In the genomic region with DNA sequence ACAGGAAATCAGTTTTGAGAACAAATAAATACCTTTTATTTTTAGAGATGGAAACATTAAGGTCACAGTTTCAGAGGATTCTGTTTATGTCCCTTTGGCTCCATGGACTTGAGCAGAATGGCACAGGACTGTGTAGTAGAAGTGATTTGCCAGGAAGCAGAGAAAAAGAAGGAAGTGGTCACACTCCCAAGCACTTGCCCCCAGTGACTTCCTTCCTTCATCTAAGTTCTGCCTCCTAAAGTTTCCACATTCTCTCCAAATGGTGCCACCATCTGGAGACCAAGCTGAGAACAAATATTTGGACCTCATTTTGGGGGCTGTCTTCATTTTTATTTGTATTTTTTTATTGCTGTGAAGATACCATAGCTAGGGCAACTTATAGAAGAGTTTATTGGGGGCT, we compare ENCODE assay signal across 27 mouse cellular contexts. TPM values are rescaled to one million over a fixed set of nuclear protein-coding genes. Genes with fewer than 3 reads are reported as not detected.
DNase-seq lines count a peak whose midpoint lies in the region; ATAC-seq and TF ChIP-seq lines count a peak whose summit lies in the region.
"Had no signal": no experiment of that assay in that cellular context is flagged by ENCODE, and none has a peak within 500 bp of the region (broad histone marks: within the 10 kb centered on the region; RNA-seq: fewer than 3 reads in every experiment).

No protein-coding gene starts in this region.

- peak; percentile 78 for ATAC-seq in common myeloid progenitor, adult 5-6 weeks (replicated peaks; ENCODE audit: low read depth, poor library complexity, severe bottlenecking)
- ATAC-seq in megakaryocyte, adult 5-6 weeks (ENCODE audit: poor library complexity, severe bottlenecking): peak; percentile 94
- no peak for ATAC-seq in forebrain, postnatal 0 days
- ATAC-seq: activated CD4-positive, CD25-positive, alpha-beta regulatory T cell, adult 4 months; CD4-positive, CD25-positive, alpha-beta regulatory T cell, adult 4 months; forebrain, embryonic 14.5 days; Patski had no signal

- no peaks in the 10 kb centered on the region for H3K27me3 ChIP-seq in splenic B cell, adult 2 months (ENCODE audit: control insufficient read depth, insufficient read depth, low read length, poor library complexity, severe bottlenecking)
- no peaks in the 10 kb centered on the region for H3K27me3 ChIP-seq in forebrain, postnatal 0 days (ENCODE audit: insufficient read depth, low read length)
- H3K27me3 ChIP-seq: embryonic facial prominence, embryonic 15.5 days; heart, embryonic 15.5 days; hindbrain, embryonic 15.5 days; Patski had no signal

- H3K4me2 ChIP-seq in forebrain, postnatal 0 days (ENCODE audit: low read depth): no peak overlapping the region
- H3K4me2 ChIP-seq: embryonic facial prominence, embryonic 15.5 days; heart, embryonic 11.5 days; heart, embryonic 15.5 days; hindbrain, embryonic 15.5 days had no signal

- no peak for TF ChIP-seq CTCF in forebrain, postnatal 0 days (IDR thresholded peaks at IDR 0.05; ENCODE audit: low read depth)

- H3K36me3 ChIP-seq in splenic B cell, adult 2 months (ENCODE audit: control insufficient read depth, insufficient read depth, low read length, poor library complexity, severe bottlenecking): peaks cover 4% of the 10 kb centered on the region
- peaks cover 5% of the 10 kb centered on the region; the same call in 1 of the 2 replicates for H3K36me3 ChIP-seq in forebrain, postnatal 0 days (ENCODE audit: insufficient read depth)
- H3K36me3 ChIP-seq: embryonic facial prominence, embryonic 15.5 days; heart, embryonic 15.5 days had no signal

- H3K9ac ChIP-seq in forebrain, postnatal 0 days: no peak overlapping the region
- H3K9ac ChIP-seq: embryonic facial prominence, embryonic 15.5 days; heart, embryonic 15.5 days; hindbrain, embryonic 15.5 days had no signal

- DNase-seq in testis, postnatal 14 days (ENCODE audit: low spot score): peak; percentile 33
- DNase-seq in testis, postnatal 10 days (ENCODE audit: low spot score): no peak
- peak; percentile 24 for DNase-seq in splenic B cell, adult 2 months (ENCODE audit: low read depth, low spot score)
- DNase-seq in cerebellum, postnatal 36 days: no peak
- DNase-seq in cerebellum, adult 9-11 months: no peak
- no peak for DNase-seq in forebrain, postnatal 0 days
- DNase-seq: adrenal gland, adult 2 months; adrenal gland, postnatal 25 days; B cell, adult 2 months; cerebellum, adult 11 months; cerebellum, adult 8-10 months; embryo, embryonic 11 days; gastrocnemius, postnatal 10 days; heart, adult 2 months; heart, postnatal 14 days had no signal

- no peaks in the 10 kb centered on the region for H3K4me1 ChIP-seq in forebrain, postnatal 0 days (ENCODE audit: insufficient read depth)
- H3K4me1 ChIP-seq: forebrain, embryonic 10.5 days; heart, embryonic 15.5 days had no signal

- H3K4me3 ChIP-seq in forebrain, postnatal 0 days (ENCODE audit: low read depth, low read length): no peak overlapping the region
- H3K4me3 ChIP-seq: embryonic facial prominence, embryonic 15.5 days; erythroblast, embryonic 14.5 days; forebrain, embryonic 10.5 days; heart, adult 2 months; heart, embryonic 15.5 days; hindbrain, embryonic 15.5 days had no signal

- no peaks in the 10 kb centered on the region for H3K9me3 ChIP-seq in forebrain, postnatal 0 days (ENCODE audit: low read length)
- H3K9me3 ChIP-seq: embryonic facial prominence, embryonic 15.5 days; forebrain, embryonic 10.5 days; heart, embryonic 15.5 days; hindbrain, embryonic 15.5 days had no signal

- no peak overlapping the region for H3K27ac ChIP-seq in forebrain, postnatal 0 days (ENCODE audit: low read depth, low read length)
- H3K27ac ChIP-seq: embryonic facial prominence, embryonic 15.5 days; forebrain, embryonic 10.5 days; heart, adult 2 months; heart, embryonic 15.5 days; hindbrain, embryonic 15.5 days had no signal

RNA-seq across cellular contexts. Expression of a gene that starts 7.5 kb away (rescaled TPM):
- 32.6 and 38.1 TPM in 2 replicates for total RNA-seq in common myeloid progenitor, adult 5-6 weeks (2017)
- total RNA-seq in megakaryocyte, adult 5-6 weeks (2015): 48.0 and 51.3 TPM in 2 replicates
- total RNA-seq in megakaryocyte, adult 5-6 weeks (2017): 51.5 and 56.5 TPM in 2 replicates
- 39.7 and 55.8 TPM in 2 replicates for total RNA-seq in forebrain, postnatal 0 days (2014; rRNA removed)
- polyA plus RNA-seq in forebrain, postnatal 0 days (2015; fragmentation: Nextera tagmentation; extraction: Ambion mirVana): 9.8 and 15.7 TPM in 2 replicates

Comparison
In these comparisons a context has a peak if more than half of its experiments do, and no peak if none do; other contexts are left out.
1. DNase-seq: peak in testis, postnatal 14 days (single experiment) and splenic B cell, adult 2 months (single experiment); none in testis, postnatal 10 days (single experiment), cerebellum, postnatal 36 days (0 of 2), cerebellum, adult 9-11 months (single experiment) and forebrain, postnatal 0 days (single experiment).